Mouse (Mus musculus) heart, adult 9 months (tissue): ENCODE measurements around the gene Efna5.

ENCODE experiments used
- DNase-seq, 2 experiments: peaks; one replicate each; pipeline ENCODE4 v3.0.0; 2022; ENCODE audit warnings: low spot score in 2 of 2

Efna5 gene

DNA sequence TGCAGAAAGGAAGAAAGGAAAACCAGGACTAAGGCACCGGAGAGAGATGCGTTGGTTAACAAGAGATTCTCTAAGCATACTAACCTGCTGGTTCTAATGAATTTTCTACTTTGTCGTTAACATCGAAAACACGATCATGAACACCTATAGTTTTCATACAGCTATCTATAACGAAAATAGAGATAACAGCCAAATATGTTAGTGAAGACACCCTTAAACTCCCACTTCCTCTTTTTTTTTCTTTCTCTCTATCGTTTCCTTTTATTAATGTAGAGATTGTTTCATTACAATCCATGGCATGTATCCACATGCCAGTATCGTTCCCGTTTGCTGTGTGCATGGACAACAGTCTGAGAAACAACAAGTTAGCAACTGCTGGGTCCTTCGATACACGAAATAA is 267.9 kb downstream of the Efna5 start:
- DNase-seq = no peak

GRCm38 (mm10) chr17:62608145-62608544 is 273.0 kb downstream of the Efna5 start:
- DNase-seq = no peak

- DNase-seq = no peak
Measured at GRCm38 (mm10) chr17:62607304-62607914, 273.7 kb downstream of the Efna5 start.

GRCm38 (mm10) chr17:62606681-62607080 is 274.4 kb downstream of the Efna5 start:
- no peak for DNase-seq

DNA sequence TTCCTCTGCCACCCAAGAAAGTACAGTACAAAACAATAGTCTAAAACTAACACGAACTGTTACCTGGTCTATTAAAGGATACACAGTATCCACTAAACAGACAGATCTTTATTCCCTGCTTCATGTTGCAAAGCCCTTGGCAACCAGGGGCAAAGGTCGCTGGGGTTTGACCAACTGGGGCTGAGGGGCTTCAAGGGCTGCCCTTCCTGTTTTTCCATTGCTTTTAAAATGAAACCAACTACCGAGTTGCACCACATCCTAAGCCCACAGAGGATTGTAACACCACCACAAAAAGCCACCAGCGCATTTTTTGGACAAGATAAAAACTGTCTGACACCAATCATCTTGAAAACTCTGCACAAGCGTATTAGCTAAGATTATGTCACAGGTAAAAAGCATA is 276.8 kb downstream of the Efna5 start:
- no peak for DNase-seq

DNA sequence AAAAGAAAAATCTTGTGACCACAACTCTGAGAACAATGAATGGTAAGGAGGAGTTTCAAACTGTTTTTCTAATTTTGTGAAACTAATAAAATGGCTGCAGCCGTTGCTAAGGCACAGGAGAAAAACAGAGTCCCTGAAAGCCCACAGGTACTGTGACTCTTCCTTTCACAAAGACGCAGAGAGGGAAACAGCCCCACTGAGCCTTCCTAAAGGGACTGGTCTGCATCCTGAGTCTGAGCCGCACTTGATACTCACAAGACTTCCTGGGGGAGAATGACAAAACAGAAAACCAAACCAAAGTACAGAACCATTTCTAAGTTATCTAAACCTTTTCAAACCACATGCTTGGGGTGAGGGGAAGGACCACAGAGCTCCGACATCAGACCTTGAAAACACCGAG is 277.5 kb downstream of the Efna5 start:
- DNase-seq = no peak

DNA sequence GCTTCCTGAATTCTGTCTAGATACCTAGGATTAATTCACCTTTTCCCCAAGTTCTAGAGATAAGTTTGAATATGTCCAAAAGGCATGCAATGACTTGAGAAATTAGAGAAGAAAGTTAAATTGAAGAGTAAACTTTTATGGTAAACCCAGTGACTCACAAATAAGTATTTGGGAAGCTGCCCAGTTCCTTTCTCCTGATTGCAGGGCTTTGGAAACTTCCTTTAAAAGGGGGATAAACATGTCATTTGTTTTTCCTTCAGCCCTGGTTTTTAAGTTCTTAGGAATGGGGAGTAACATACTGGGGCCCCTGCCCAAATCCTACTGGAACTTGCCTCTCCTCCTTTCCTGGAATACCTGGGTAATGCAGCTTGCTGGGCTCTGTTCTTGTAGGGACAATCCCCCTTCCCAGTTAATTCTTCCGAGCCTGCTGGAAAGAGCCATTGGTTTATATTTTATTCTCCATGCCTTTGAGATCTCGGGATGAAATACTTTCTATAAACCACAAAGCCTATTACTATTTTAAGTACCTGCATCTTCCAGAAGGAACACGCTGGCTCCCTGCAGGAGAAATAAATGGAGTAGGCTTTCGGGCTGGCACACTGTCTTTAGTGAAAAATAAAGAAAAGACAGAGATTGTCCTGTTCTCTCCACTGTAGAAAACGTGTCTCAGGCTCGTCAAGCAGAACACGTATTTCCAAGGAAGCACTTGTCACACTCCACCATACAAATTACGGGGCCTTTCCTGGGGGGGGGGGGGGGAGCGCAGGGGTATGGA is 282.2 kb downstream of the Efna5 start:
- DNase-seq = no peak

GRCm38 (mm10) chr17:62592436-62593074 is 288.6 kb downstream of the Efna5 start:
- DNase-seq = no peak

DNA sequence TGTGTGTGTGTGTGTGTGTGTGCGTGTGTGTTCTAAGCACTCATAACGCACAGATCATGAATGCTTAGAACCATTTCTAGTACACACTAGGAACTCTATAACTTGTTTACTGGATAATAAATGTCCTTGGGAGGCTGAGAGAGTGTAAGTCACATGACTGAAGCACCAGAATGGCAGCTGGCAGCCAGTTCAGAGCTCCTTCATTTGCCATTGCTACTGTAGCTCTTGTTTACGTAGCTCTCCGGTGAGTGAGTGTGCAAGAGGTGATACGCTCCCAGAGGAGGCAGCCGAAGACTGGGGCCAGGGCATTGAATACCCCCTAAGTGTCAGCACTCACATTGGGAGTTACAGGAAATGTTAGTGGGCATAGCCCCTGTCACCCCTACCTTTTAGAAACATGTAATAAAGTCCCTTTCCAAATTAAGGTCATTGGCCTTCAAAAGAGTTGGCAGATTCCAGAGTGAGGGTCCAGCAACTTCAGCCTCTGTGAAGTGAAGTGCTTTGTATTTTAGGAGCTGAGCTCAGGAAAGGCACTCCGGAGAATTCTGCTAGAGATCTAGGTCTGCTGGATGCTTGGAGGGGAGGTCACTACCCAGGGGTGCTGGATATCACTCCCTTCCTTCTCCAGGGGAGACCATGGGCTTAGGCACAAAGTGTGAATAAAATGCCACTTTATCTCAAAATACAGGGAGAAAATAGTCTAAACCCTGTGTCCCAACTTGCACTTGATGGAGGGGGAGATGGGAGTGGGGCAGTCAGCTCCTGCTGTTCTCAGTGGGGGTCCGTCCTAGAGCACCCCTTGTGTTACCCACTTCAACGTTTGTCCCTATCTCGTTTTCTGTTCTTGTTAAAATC is 289.3 kb downstream of the Efna5 start:
- DNase-seq = no peak

- no peak for DNase-seq
Measured at GRCm38 (mm10) chr17:62590685-62591460, 290.2 kb downstream of the Efna5 start.

DNA sequence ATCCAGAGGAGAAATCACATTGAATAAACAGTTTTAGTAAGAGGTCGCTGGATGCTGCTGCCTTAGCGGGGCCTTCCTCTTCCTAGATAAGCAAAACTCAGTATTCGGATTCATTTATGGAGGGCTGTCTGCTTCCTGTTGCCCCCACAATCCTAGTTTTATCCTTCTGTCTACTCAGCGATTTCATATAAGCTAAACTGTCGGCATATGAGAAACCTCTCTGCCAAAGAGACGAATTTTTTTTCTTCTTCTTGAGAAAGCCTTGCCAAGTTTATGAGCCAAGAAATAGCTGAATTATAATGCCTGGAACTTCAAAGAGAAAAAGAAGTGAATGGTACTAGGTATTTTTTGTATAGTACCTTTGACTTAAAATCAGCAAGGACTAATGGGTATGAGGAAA is 301.0 kb downstream of the Efna5 start:
- no peak for DNase-seq

DNA sequence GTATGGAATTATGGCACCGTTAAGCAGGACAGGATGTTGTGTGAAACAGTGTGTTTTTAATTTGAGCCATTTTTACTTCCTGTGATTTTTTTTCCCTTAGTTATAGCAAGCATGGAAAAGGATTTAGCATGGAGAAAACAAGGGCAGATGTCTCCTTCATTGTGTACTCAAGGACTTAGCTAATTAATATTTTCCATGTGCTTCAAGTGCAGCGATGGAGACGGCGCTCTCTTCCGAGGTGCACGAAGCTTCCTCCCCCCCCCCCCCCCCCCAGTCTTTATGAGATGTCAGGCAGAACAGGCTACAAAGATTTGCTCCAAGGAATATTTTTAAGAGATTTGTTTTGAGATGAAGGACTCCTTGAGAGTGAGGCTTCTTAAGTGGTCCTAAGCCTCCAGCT is 301.5 kb downstream of the Efna5 start:
- DNase-seq = no peak

DNA sequence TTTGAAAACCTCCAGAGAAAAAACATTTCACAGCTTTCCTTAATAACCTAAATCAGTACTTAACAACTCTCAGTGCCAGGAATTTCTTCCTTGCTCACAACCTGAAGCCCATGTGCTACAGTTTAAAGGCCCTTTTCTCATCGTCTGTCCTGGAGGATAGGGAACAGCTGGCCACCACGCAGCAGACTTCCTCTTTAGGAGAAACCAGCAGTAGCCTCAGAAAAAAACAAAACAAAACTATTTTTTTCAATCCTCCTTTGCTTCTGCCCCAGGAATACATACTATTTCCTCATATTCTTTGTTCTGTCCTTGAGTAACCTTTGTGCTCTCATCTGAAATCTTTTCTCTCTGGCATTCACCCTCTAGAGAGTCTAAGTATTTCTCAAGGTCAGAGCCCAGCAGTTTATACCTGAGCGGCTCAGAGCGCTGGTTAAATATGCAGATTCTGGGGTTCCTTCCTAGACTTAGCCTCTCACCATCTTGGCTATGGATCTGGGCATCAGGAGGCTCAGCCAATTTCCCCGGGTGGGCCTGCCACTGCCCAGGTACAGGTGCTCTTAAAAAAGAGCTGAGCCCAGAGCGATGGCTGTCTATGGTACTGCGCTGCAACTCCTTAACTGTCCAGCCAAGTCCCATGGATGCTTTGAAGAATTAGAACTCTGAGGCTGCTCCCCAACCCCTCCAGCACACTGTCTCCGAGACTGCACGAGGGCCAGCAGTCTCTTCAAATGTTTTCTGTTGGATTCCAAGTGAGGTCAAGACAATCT is 306.4 kb downstream of the Efna5 start:
- no peak for DNase-seq

GRCm38 (mm10) chr17:62570101-62570500 is 311.0 kb downstream of the Efna5 start:
- DNase-seq = no peak

DNA sequence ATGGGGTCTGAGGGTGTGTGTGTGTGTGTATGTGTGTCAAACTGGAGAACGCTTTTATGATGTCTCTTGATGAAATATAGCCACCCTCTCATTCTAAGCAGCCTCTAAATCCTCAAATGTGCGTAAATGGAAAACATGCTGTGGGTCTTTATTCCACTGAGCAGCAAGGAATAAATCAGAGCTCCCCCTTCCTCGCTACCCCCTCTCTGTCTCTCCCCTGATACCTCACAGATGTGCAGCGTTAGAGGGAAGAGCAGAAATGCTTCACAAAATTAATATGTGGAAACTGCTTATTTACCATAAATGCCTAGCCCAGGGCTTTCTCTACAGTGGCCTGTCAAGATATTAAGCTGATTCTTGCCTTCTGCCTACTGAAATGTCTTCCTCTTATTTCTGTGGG is 313.1 kb downstream of the Efna5 start:
- DNase-seq = no peak

DNA sequence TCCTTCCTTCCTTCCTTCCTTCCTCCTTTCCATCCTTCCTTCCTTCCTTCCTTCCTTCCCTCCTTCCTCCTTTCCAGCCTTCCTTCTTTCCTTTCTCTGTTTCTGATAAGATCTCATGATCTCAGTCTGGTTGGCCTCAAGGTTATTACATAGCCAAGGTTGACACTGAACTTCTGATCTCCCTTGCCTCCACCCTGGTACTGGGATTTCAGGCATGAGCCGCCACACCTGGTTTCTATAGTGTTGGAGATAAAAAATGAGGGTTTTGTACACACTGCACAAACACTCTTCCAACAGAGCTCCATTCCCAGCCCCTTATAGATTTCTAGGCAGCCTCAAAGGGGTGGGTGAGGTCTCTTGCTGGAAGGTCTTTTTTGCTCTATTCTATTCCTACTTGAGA is 315.5 kb downstream of the Efna5 start:
- DNase-seq = no peak

DNA sequence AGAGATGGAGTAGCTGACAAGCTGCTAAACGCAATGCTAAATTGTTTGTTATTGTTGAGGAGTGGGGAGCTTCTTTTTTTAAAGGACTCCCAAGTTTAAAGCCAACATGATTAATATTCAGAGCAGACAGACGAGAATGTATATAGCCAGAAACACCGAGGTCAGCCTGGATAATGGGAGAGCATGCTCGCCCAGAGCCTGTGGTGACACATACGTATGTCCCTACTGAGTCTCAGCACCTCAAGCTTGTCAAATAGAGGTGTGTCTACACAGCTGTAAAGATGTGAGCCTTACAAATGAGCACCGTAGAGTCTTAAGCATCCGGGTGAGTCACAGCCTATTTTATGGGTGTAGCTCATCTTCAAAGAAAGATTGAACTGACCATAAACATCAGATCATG is 318.7 kb downstream of the Efna5 start:
- no peak for DNase-seq

DNA sequence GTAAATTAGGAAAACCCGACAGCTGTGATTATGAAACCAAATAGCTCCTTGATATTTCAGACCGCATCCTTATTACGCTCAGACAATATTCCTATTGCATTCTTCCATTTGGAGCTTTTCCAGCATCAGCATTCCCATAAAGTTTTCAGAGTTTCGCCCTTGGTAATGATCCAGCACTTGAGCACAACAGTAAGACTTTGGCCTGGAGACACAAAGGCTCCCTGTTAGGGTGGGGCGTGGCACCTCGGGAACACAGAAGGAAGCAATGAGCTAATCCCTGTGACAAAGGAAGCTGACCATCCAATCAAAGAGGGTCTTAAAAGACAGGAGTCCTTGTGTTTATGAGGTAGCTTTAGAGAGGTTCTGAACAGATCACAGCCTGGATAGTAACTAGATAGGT is 323.9 kb downstream of the Efna5 start:
- peak; percentile 21 to 23 for DNase-seq
